Mouse (Mus musculus) common myeloid progenitor, adult 5-6 weeks (primary cell): ENCODE measurements around the gene Rgr. TPM values are rescaled to one million over a fixed set of nuclear protein-coding genes. Genes with fewer than 3 reads are reported as not detected.
A peak's percentile ranks its signal among the peaks of the same experiment; 100 is the strongest.
"Not testable (repeated sequence)": the region's sequence is repeated elsewhere in the genome, so short reads cannot be mapped to it uniquely, and the experiment has no call there.

Experiments used
- ATAC-seq: replicated peaks from 2 replicates; pipeline ENCODE4 v1.8.0; 2016; ENCODE audit warnings: low read depth, mild to moderate bottlenecking, moderate TSS enrichment, inconsistent platforms; ENCODE audit not compliant: poor library complexity, severe bottlenecking
- total RNA-seq: library from RNA; stranded (forward); fragments of 200-1000, 187-1606 nt; gene quantifications from 2 replicates; pipeline ENCODE4 v1.2.3, GENCODE M21; 2017

The Rgr gene
- total RNA-seq, 1 experiment from 2014 or later, result not detected

GRCm38 (mm10) chr14:37003431-37004095 lies 45.2 kb downstream of the Rgr start:
- ATAC-seq, result no peak

- ATAC-seq, result peak; percentile 60; the same call in 1 of the 2 replicates
Observed at GRCm38 (mm10) chr14:37002852-37003251, 45.9 kb downstream of the Rgr start.

- not testable (repeated sequence) for ATAC-seq
Observed at GRCm38 (mm10) chr14:37000780-37001179, 48.0 kb downstream of the Rgr start.

GRCm38 (mm10) chr14:36989784-36990183 lies 59.0 kb downstream of the Rgr start:
- ATAC-seq, result no peak

- no peak for ATAC-seq
Observed at GRCm38 (mm10) chr14:36985693-36986092, 63.1 kb downstream of the Rgr start.

Other genes starting within 250 kb of the Rgr start
- 11.9 and 13.7 TPM in 2 replicates for gene Ccser2, start 80.2 kb downstream of the Rgr start, total RNA-seq
- not detected in 2 replicates for gene Lrit1, start 5.9 kb upstream of the Rgr start, total RNA-seq
- not detected in 2 replicates for gene Lrit2, start 19.0 kb upstream of the Rgr start, total RNA-seq
- gene Cdhr1, start 49.4 kb upstream of the Rgr start, total RNA-seq, result not detected in 2 replicates
- gene 2610528A11Rik, start 65.1 kb upstream of the Rgr start, total RNA-seq, result 2.8 TPM in 1 of 2 replicates, not detected in the other
- 111 and 123 TPM in 2 replicates for gene Ghitm, start 86.3 kb upstream of the Rgr start, total RNA-seq